9 mouse cellular contexts compared by ENCODE assay signal in genomic region chr8:93572095-93572501, GRCm38 (mm10). TPM values are rescaled to one million over a fixed set of nuclear protein-coding genes. Genes with fewer than 3 reads are reported as not detected.
DNase-seq lines count a peak whose midpoint lies in the region; ATAC-seq and TF ChIP-seq lines count a peak whose summit lies in the region.
"Had no signal": no experiment of that assay in that cellular context is flagged by ENCODE, and none has a peak within 500 bp of the region (broad histone marks: within the 10 kb centered on the region; RNA-seq: fewer than 3 reads in every experiment).

No protein-coding gene starts in this region.

- no peaks in the 10 kb centered on the region for H3K36me3 ChIP-seq in lung, postnatal 0 days (ENCODE audit: insufficient read depth, low read length)
- H3K36me3 ChIP-seq in hindbrain, postnatal 0 days (ENCODE audit: insufficient read depth, low read length): no peaks in the 10 kb centered on the region

- intact Hi-C loops in gastrocnemius, adult 2 months (cut with DNase I): no loop called here

- no peak for DNase-seq in gastrocnemius, adult 2 months
- no peak for DNase-seq in gastrocnemius, adult 18-20 months (ENCODE audit: low spot score)
- DNase-seq in lung, postnatal 0 days (ENCODE audit: low spot score): no peak
- no peak for DNase-seq in lung, adult 2 months
- peak; percentile 68 for DNase-seq in hindbrain, postnatal 0 days (ENCODE audit: low spot score)
- DNase-seq in retina, postnatal 1 day: peak; percentile 57
- no peak for DNase-seq in natural killer cell, adult 2 months (ENCODE audit: low spot score in 2 of 2)
- no peak for DNase-seq in liver

- TF ChIP-seq POLR2A in lung, adult 2 months (IDR thresholded peaks at IDR 0.05; ENCODE audit: borderline replicate concordance, extremely low read depth, low read depth, low read length): no peak

- no peak overlapping the region for H3K4me3 ChIP-seq in gastrocnemius, adult 2 months
- H3K4me3 ChIP-seq in lung, postnatal 0 days (ENCODE audit: low read depth, low read length): no peak overlapping the region
- no peak overlapping the region for H3K4me3 ChIP-seq in lung, adult 2 months (replicated peaks; ENCODE audit: extremely low read depth, low read depth, low read length)
- no peak overlapping the region for H3K4me3 ChIP-seq in hindbrain, postnatal 0 days (ENCODE audit: low read length)

- no peak for TF ChIP-seq CTCF in gastrocnemius, adult 2 months (IDR thresholded peaks at IDR 0.05)
- no peak for TF ChIP-seq CTCF in lung, postnatal 0 days (IDR thresholded peaks at IDR 0.05)
- TF ChIP-seq CTCF in lung, adult 2 months (IDR thresholded peaks at IDR 0.05; ENCODE audit: insufficient read depth, low read length): no peak
- no peak for TF ChIP-seq CTCF in hindbrain, postnatal 0 days (IDR thresholded peaks at IDR 0.05; ENCODE audit: low read depth)

- no peak overlapping the region for H3K4me2 ChIP-seq in lung, postnatal 0 days (replicated peaks; ENCODE audit: low read depth, low read length)
- H3K4me2 ChIP-seq in hindbrain, postnatal 0 days (ENCODE audit: low read depth, low read length): no peak overlapping the region; the same call in 1 of the 2 replicates

- H3K9me3 ChIP-seq in lung, postnatal 0 days (ENCODE audit: low read length): no peaks in the 10 kb centered on the region
- no peaks in the 10 kb centered on the region for H3K9me3 ChIP-seq in hindbrain, postnatal 0 days (ENCODE audit: low read length)

- no peak for TF ChIP-seq EP300 in lung, postnatal 0 days (IDR thresholded peaks at IDR 0.05)

- H3K27me3 ChIP-seq in lung, postnatal 0 days (replicated peaks; ENCODE audit: insufficient read depth, low read length): no peaks in the 10 kb centered on the region
- no peaks in the 10 kb centered on the region for H3K27me3 ChIP-seq in hindbrain, postnatal 0 days (ENCODE audit: insufficient read depth, low read length)

- no peak overlapping the region for H3K9ac ChIP-seq in lung, postnatal 0 days (replicated peaks; ENCODE audit: low read depth)
- no peak overlapping the region; the same call in 1 of the 2 replicates for H3K9ac ChIP-seq in hindbrain, postnatal 0 days (replicated peaks; ENCODE audit: low read length)

- peaks cover 2% of the 10 kb centered on the region; the same call in 1 of the 2 replicates for H3K4me1 ChIP-seq in lung, postnatal 0 days (ENCODE audit: insufficient read depth, low read depth, low read length)
- H3K4me1 ChIP-seq in lung, adult 2 months (ENCODE audit: control insufficient read depth, insufficient read depth, low read length): peaks cover 7% of the 10 kb centered on the region; the same call in 1 of the 2 replicates
- H3K4me1 ChIP-seq in hindbrain, postnatal 0 days (ENCODE audit: insufficient read depth, low read length): peaks cover 45% of the 10 kb centered on the region

- peak overlapping the region; percentile 95 for H3K27ac ChIP-seq in gastrocnemius, adult 2 months
- H3K27ac ChIP-seq in lung, postnatal 0 days (ENCODE audit: low read length): peak overlapping the region; percentile 68; the same call in 1 of the 2 replicates
- H3K27ac ChIP-seq in hindbrain, postnatal 0 days: peak overlapping the region; percentile 70

- WGBS in lung, postnatal 0 days: 16% methylated on average over 2 of the region's 2 CpGs
- 34% methylated on average over 2 of the region's 2 CpGs for WGBS in lung, adult 2 months
- 7% methylated on average over 2 of the region's 2 CpGs for WGBS in hindbrain, postnatal 0 days

- no peak for ATAC-seq in lung, postnatal 0 days
- no peak; the same call in 1 of the 2 replicates for ATAC-seq in hindbrain, postnatal 0 days

RNA-seq across cellular contexts. Expression of gene Ces5a, which starts 36.5 kb away (rescaled TPM):
- under 1 TPM; 0.42 to 0.71 TPM for total RNA-seq in gastrocnemius, adult 2 months (2021)
- under 1 TPM; 0.33 to 0.37 TPM for total RNA-seq in gastrocnemius, adult 18-20 months (2021)
- 0.17 TPM in 1 of 2 replicates, not detected in the other for polyA plus RNA-seq in lung, postnatal 0 days (2015; fragmentation: Nextera tagmentation; extraction: Ambion mirVana)
- not detected in 2 replicates for polyA plus RNA-seq in lung, adult 2 months (2012; rRNA removed)
- 0.43 and 3.5 TPM in 2 replicates for total RNA-seq in hindbrain, postnatal 0 days (2014; rRNA removed)
- polyA plus RNA-seq in hindbrain, postnatal 0 days (2015; fragmentation: Nextera tagmentation; extraction: Ambion mirVana): 0.73 and 1.2 TPM in 2 replicates
- total RNA-seq: megakaryocyte-erythroid progenitor cell, adult 5-6 weeks had no signal

Comparison
In these comparisons a context has a peak if more than half of its experiments do, and no peak if none do; other contexts are left out.
1. DNase-seq: peak in hindbrain, postnatal 0 days (single experiment) and retina, postnatal 1 day (single experiment); none in gastrocnemius, adult 2 months (single experiment), gastrocnemius, adult 18-20 months (single experiment), lung, postnatal 0 days (single experiment), lung, adult 2 months (single experiment), natural killer cell, adult 2 months (0 of 2) and liver (single experiment).
2. Peak in every context shown above with its lines, with median percentiles within 50 percentile points of each other: H3K27ac ChIP-seq.